ENCODE assay signal across 16 mouse cellular contexts in the genomic region with DNA sequence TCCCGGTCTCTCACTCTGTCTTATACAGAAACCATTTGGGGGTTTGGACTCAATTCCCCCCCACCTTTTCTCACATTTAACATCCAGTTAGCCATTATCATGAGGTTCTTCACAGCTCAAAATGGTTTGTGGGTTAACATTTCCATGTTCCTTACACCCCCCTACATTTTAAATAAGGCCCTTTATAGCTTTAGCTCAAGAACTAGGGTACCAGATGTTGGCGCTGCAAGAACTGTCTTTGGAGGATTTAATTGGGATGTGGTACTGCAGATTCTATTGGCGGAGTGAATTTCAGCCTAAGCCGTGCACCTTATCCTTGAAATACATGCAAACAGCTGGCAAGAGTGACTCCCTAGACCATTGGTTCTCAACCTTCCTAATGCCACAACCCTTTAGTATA.
"Had no signal": no experiment of that assay in that cellular context is flagged by ENCODE, and none has a peak within 500 bp of the region (broad histone marks: within the 10 kb centered on the region; RNA-seq: fewer than 3 reads in every experiment).

No protein-coding gene starts in this region.

- DNase-seq: retina, postnatal 1 day; right cerebral cortex, adult 18-20 months; right cerebral cortex, postnatal 14 days; right cerebral cortex, postnatal 25 days; right cerebral cortex, postnatal 4 days; spleen, adult 18-20 months; thymus, adult 18-20 months; thymus, adult 2 months; thymus, postnatal 14 days; thymus, postnatal 25 days; thymus, postnatal 36 days; thymus, postnatal 4 days had no signal

- H3K4me3 ChIP-seq: neural tube, embryonic 13.5 days; neural tube, embryonic 15.5 days; stomach, embryonic 15.5 days had no signal

- H3K27ac ChIP-seq: neural tube, embryonic 13.5 days; neural tube, embryonic 15.5 days; stomach, embryonic 15.5 days; stomach, postnatal 0 days had no signal
